Mouse (Mus musculus): Measurements from ENCODE around the gene Mroh8. TPM values are rescaled to one million over a fixed set of nuclear protein-coding genes. Genes with fewer than 3 reads are reported as not detected.
A peak's percentile ranks its signal among the peaks of the same experiment; 100 is the strongest.

Mroh8 gene
- polyA plus RNA-seq, 1 experiment from 2014 or later, result 0.44 TPM

GRCm38 (mm10) chr2:157310963-157311637, 31.8 kb upstream of the Mroh8 start:
- Histone ChIP-seq H3K27ac (replicated peaks) (no peak overlapping the region), H3K9me3 (replicated peaks) (no peaks in the 10 kb centered on the region), H3K4me3 (replicated peaks) (no peak overlapping the region), H3K27me3 (replicated peaks) (no peaks in the 10 kb centered on the region), H3K4me2 (no peak overlapping the region), H3K36me3 (peaks cover 60% of the 10 kb centered on the region), H3K4me1 (peaks cover 24% of the 10 kb centered on the region), H3K9ac (replicated peaks) (no peak overlapping the region)
- no peak for ATAC-seq (ENCODE audit: low FRiP score)
- whole genome bisulfite sequencing, result 90% methylated on average over 6 of the region's 6 CpGs

GRCm38 (mm10) chr2:157309611-157310010, 30.3 kb upstream of the Mroh8 start:
- Histone ChIP-seq H3K4me2 (no peak overlapping the region), H3K4me3 (replicated peaks) (no peak overlapping the region), H3K9ac (replicated peaks) (no peak overlapping the region), H3K27ac (replicated peaks) (no peak overlapping the region), H3K36me3 (peaks cover 55% of the 10 kb centered on the region), H3K27me3 (replicated peaks) (no peaks in the 10 kb centered on the region), H3K4me1 (peaks cover 27% of the 10 kb centered on the region), H3K9me3 (replicated peaks) (no peaks in the 10 kb centered on the region)
- ATAC-seq (ENCODE audit: low FRiP score), result no peak
- WGBS, result 95% methylated on average over 8 of the region's 8 CpGs

- Histone ChIP-seq H3K4me1 (peaks cover 15% of the 10 kb centered on the region), H3K27ac (replicated peaks) (no peak overlapping the region), H3K4me2 (no peak overlapping the region), H3K27me3 (replicated peaks) (no peaks in the 10 kb centered on the region), H3K9ac (replicated peaks) (no peak overlapping the region), H3K9me3 (replicated peaks) (no peaks in the 10 kb centered on the region), H3K36me3 (peaks cover 57% of the 10 kb centered on the region), H3K4me3 (replicated peaks) (no peak overlapping the region)
- WGBS, result 80% methylated on average over 2 of the region's 2 CpGs
- ATAC-seq (ENCODE audit: low FRiP score), result no peak
Measured at GRCm38 (mm10) chr2:157308273-157308917, 29.0 kb upstream of the Mroh8 start.

GRCm38 (mm10) chr2:157307715-157308265, 28.4 kb upstream of the Mroh8 start:
- Histone ChIP-seq H3K4me3 (replicated peaks) (no peak overlapping the region), H3K4me2 (no peak overlapping the region), H3K4me1 (peaks cover 12% of the 10 kb centered on the region), H3K27me3 (replicated peaks) (no peaks in the 10 kb centered on the region), H3K36me3 (peaks cover 57% of the 10 kb centered on the region), H3K9me3 (replicated peaks) (no peaks in the 10 kb centered on the region), H3K9ac (replicated peaks) (no peak overlapping the region), H3K27ac (replicated peaks) (no peak overlapping the region)
- ATAC-seq (ENCODE audit: low FRiP score), result no peak
- 68% methylated on average over 4 of the region's 4 CpGs for WGBS

GRCm38 (mm10) chr2:157306091-157307032, 27.0 kb upstream of the Mroh8 start:
- no peak overlapping the region for H3K4me3 ChIP-seq (replicated peaks)
- no peaks in the 10 kb centered on the region for H3K27me3 ChIP-seq (replicated peaks)
- H3K4me2 ChIP-seq, result no peak overlapping the region
- ATAC-seq (ENCODE audit: low FRiP score), result no peak
- 64% methylated on average over 7 of the region's 7 CpGs for WGBS
- peaks cover 57% of the 10 kb centered on the region for H3K36me3 ChIP-seq
- peaks cover 12% of the 10 kb centered on the region for H3K4me1 ChIP-seq
- peak overlapping the region; percentile 45; the same call in 1 of the 2 replicates for H3K27ac ChIP-seq (replicated peaks)
- H3K9ac ChIP-seq (replicated peaks), result no peak overlapping the region
- no peaks in the 10 kb centered on the region for H3K9me3 ChIP-seq (replicated peaks)

- no peak for ATAC-seq (ENCODE audit: low FRiP score)
- Histone ChIP-seq H3K27me3 (replicated peaks) (no peaks in the 10 kb centered on the region), H3K4me2 (no peak overlapping the region), H3K4me1 (peaks cover 12% of the 10 kb centered on the region), H3K9ac (replicated peaks) (no peak overlapping the region), H3K4me3 (replicated peaks) (no peak overlapping the region), H3K36me3 (peaks cover 62% of the 10 kb centered on the region), H3K9me3 (replicated peaks) (no peaks in the 10 kb centered on the region), H3K27ac (replicated peaks) (peak overlapping the region; percentile 48)
- 38% methylated on average over 9 of the region's 9 CpGs for WGBS
Measured at GRCm38 (mm10) chr2:157303096-157303495, 23.7 kb upstream of the Mroh8 start.

- Histone ChIP-seq H3K36me3 (peaks cover 75% of the 10 kb centered on the region), H3K4me1 (peaks cover 5% of the 10 kb centered on the region; the same call in 1 of the 2 replicates), H3K9me3 (replicated peaks) (no peaks in the 10 kb centered on the region), H3K9ac (replicated peaks) (no peak overlapping the region), H3K4me3 (replicated peaks) (no peak overlapping the region), H3K4me2 (no peak overlapping the region), H3K27ac (replicated peaks) (no peak overlapping the region), H3K27me3 (replicated peaks) (no peaks in the 10 kb centered on the region)
- no peak for ATAC-seq (ENCODE audit: low FRiP score)
- WGBS, result 92% methylated on average over 6 of the region's 6 CpGs
Measured at GRCm38 (mm10) chr2:157300051-157300450, 20.7 kb upstream of the Mroh8 start.

- no peak overlapping the region for H3K9ac ChIP-seq (replicated peaks)
- H3K36me3 ChIP-seq, result peaks cover 76% of the 10 kb centered on the region
- 65% methylated on average over 7 of the region's 7 CpGs for WGBS
- H3K4me2 ChIP-seq, result no peak overlapping the region
- no peak for ATAC-seq (ENCODE audit: low FRiP score)
- H3K27me3 ChIP-seq (replicated peaks), result no peaks in the 10 kb centered on the region
- H3K27ac ChIP-seq (replicated peaks), result no peak overlapping the region
- H3K9me3 ChIP-seq (replicated peaks), result no peaks in the 10 kb centered on the region
- peaks cover 5% of the 10 kb centered on the region; the same call in 1 of the 2 replicates for H3K4me1 ChIP-seq
- no peak overlapping the region for H3K4me3 ChIP-seq (replicated peaks)
Measured at GRCm38 (mm10) chr2:157296105-157296689, 16.8 kb upstream of the Mroh8 start.

GRCm38 (mm10) chr2:157292093-157292492, 12.7 kb upstream of the Mroh8 start:
- peaks cover 72% of the 10 kb centered on the region for H3K36me3 ChIP-seq
- no peak overlapping the region for H3K27ac ChIP-seq (replicated peaks)
- no peak for ATAC-seq (ENCODE audit: low FRiP score)
- WGBS, result 9% methylated on average over 2 of the region's 2 CpGs
- H3K9me3 ChIP-seq (replicated peaks), result no peaks in the 10 kb centered on the region
- H3K4me1 ChIP-seq, result peaks cover 5% of the 10 kb centered on the region; the same call in 1 of the 2 replicates
- H3K4me3 ChIP-seq (replicated peaks), result no peak overlapping the region
- no peak overlapping the region for H3K9ac ChIP-seq (replicated peaks)
- no peak overlapping the region for H3K4me2 ChIP-seq
- no peaks in the 10 kb centered on the region for H3K27me3 ChIP-seq (replicated peaks)

- Histone ChIP-seq H3K4me1 (no peaks in the 10 kb centered on the region), H3K9ac (replicated peaks) (no peak overlapping the region), H3K36me3 (peaks cover 72% of the 10 kb centered on the region), H3K4me2 (no peak overlapping the region), H3K9me3 (replicated peaks) (no peaks in the 10 kb centered on the region), H3K27me3 (replicated peaks) (no peaks in the 10 kb centered on the region), H3K27ac (replicated peaks) (no peak overlapping the region), H3K4me3 (replicated peaks) (no peak overlapping the region)
- ATAC-seq (ENCODE audit: low FRiP score), result no peak
- WGBS, result 91% methylated on average over 5 of the region's 5 CpGs
Measured at GRCm38 (mm10) chr2:157288996-157289395, 9.6 kb upstream of the Mroh8 start.

- Histone ChIP-seq H3K4me1 (no peaks in the 10 kb centered on the region), H3K4me2 (no peak overlapping the region), H3K36me3 (peaks cover 65% of the 10 kb centered on the region), H3K27me3 (replicated peaks) (no peaks in the 10 kb centered on the region), H3K9me3 (replicated peaks) (no peaks in the 10 kb centered on the region), H3K9ac (replicated peaks) (no peak overlapping the region), H3K4me3 (replicated peaks) (no peak overlapping the region), H3K27ac (replicated peaks) (no peak overlapping the region)
- 18% methylated on average over 3 of the region's 3 CpGs for WGBS
- ATAC-seq (ENCODE audit: low FRiP score), result no peak
Measured at GRCm38 (mm10) chr2:157287542-157287941, 8.2 kb upstream of the Mroh8 start.

Data from neural tube, embryonic 15.5 days (tissue).